Mouse (Mus musculus) A20 (cell line): ENCODE measurements around the gene Trip13.

Experiments used
- DNase-seq: peaks from one replicate; pipeline ENCODE4 v3.0.0-alpha.2; 2011; ENCODE audit warnings: low read depth, low spot score

The Trip13 gene

DNA sequence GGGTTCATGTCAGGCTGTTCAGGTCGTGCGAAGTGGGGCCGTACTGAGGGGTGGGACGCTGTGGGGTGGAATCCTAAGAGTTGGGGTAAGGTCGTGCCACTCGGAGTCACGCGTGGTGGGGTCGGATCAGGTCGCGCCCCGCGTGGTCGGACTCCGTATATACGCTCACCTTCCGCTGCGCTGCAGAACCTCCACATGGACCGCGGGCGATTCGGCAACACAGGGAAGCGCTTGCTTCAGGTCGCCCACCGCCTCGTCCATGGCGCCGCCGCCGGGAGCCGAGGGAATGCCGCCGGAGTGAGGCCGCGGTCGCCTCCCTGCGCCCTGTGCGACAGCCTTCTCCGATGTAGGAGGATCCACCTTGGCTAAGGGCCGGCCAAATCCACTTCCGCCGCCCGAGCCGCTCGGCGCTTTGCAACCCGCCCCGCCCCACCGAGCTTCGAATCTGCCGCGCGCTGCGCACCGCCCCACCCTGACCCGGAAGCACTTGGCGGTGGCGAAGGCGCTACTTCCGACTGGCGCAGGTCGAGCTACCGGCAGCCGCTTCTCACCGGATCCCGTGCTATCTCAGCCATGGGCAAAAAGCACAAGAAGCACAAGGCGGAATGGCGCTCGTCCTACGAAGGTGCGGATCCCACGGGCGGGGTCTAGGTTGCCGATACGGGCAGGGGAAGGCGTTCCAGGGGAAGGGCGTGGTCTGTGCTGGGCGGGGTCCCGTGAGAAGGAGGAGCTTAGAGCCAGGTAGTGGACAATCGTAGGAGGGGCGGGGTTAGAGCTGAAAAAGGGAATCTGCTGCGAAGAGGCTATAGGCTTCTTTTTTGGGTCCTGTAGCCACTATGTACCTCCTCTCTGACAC lies at the start of gene Trip13, which contains the start of gene Brd9:
TSS of gene Trip13 (minus strand) at position 464 of the 856 bp plus-strand sequence.
TSS of gene Brd9 (plus strand) at position 491 of the 856 bp plus-strand sequence.
- peak; percentile 98 for DNase-seq

GRCm38 (mm10) chr13:73976935-73977334 lies 39.4 kb upstream of the Trip13 start:
- no peak for DNase-seq

GRCm38 (mm10) chr13:73974523-73974922 lies 36.9 kb upstream of the Trip13 start:
- no peak for DNase-seq

- peak; percentile 59 for DNase-seq
Observed at GRCm38 (mm10) chr13:73970545-73971448, 33.2 kb upstream of the Trip13 start.

- DNase-seq = no peak
Observed at GRCm38 (mm10) chr13:73963551-73963950, 26.0 kb upstream of the Trip13 start, which contains the start of gene Zdhhc11. TSS of gene Zdhhc11 (plus strand) at chr13:73963851.

DNA sequence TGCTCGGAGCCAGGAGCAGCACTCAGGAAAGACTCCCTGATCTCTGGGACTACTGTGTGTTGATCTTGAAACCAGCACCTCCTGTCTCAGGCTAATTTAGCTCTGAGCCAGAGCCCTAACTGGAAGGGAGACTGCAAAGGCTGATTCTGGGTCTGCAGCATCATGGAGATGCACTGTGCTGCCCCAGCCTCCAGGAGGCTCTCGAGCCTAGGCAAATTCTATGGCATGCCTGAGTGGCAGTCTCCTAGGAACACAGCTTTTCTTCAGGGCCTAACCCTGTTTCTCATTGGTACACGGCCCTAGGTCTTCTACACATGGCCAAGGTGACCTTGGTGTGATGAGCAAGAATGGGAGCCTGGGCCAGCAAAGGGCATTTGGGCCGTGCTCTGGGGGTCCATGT lies 23.6 kb upstream of the Trip13 start:
- no peak for DNase-seq

DNA sequence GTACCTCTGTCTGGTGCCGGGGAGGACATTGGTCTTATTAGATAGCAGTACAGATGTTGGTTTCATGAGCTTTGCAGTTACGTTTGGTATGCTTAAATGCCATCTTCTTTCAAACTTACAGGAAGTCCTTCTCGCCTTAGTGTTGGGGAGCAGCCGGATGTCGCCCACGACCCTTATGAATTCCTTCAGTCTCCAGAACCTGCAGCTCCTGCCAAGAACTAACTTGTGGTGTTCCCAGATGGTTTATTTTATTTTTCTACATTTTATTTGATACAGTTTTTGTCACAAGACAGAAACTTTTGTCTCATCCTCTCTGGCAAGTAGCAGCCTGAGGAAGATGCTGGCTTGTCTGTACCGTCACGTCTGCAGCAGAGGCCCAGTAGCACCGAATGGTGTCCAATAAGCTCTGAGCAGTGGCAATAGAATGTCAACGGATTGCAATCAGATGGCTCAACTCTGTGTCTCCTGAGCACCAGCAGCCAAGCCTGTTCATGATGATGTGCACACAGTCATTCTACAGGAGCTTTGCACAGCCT lies 22.6 kb upstream of the Trip13 start:
- DNase-seq = no peak

DNA sequence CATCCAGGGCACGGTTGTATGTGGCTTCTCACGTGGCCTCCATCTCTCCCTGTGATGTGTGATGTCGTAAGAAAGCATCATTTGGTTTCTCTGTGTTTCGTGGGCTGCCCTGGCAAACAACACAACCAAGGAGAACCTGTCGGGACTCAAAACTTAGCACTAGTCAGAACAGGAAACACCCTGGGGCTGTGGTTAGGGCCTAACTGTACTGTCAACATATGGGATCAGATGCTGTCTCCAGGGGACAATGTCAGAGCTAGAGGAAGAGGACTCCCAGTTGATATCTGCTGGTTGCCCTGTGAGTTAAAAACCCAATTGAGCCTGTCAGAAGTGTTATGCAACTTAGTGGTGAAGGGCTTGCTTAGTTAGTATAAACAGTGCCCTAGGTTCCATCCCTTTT lies 17.9 kb upstream of the Trip13 start:
- no peak for DNase-seq

- no peak for DNase-seq
Observed at GRCm38 (mm10) chr13:73954666-73955065, 17.1 kb upstream of the Trip13 start.

DNA sequence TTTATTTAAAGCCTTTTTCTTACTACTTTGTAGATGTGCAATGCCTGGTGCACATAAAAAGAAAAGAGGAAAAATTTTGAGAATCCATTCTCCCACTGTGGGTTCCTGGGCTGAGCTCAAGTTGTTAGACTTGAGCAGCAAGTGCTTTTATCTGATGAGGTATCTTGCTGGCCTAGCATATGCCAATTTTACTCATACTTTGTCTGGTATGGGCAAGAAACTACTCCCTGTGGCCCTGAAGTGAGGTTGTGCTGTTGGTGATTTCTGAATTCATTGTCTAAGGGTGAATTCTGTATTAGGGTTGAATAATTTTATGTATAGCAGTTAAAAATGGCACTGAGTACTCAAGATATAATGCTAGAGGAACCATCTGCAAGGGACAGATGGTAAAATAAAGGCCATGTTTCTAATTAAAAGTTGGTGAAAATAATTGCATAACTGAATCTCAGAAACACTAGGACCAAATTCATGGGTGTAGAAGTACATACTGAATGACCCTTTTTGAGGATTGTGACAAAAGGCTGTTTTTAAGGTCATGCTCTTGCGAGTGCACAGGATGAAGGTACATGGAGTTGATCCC lies 16.1 kb upstream of the Trip13 start:
- DNase-seq = no peak

GRCm38 (mm10) chr13:73944606-73945005 lies 7.0 kb upstream of the Trip13 start:
- no peak for DNase-seq

- DNase-seq = peak; percentile 21
Observed at GRCm38 (mm10) chr13:73939101-73939500, 1.5 kb upstream of the Trip13 start.

- DNase-seq = no peak
Observed at GRCm38 (mm10) chr13:73938177-73938560, 585 bp upstream of the Trip13 start.

- no peak for DNase-seq
Observed at GRCm38 (mm10) chr13:73936938-73937320, 655 bp downstream of the Trip13 start.

DNA sequence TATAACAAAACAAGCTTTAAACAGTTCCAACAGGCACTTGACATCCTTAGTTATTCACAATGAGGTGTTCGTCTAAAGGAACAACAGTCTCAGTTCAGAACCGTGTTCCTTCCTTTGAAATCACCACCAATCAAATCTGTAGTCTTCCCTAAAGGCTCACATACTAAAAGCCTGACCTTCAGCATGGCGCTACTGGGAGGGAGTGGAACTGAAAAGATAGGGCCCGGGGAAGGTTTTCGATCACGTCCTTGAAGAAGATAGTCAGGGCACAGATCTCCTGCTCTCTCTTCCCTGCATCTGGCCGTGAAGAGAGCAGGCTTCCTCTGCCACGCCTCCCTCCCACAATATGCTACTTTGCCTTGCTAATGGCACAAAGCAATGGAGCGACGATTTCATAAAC lies 5.4 kb downstream of the Trip13 start:
- no peak for DNase-seq

DNA sequence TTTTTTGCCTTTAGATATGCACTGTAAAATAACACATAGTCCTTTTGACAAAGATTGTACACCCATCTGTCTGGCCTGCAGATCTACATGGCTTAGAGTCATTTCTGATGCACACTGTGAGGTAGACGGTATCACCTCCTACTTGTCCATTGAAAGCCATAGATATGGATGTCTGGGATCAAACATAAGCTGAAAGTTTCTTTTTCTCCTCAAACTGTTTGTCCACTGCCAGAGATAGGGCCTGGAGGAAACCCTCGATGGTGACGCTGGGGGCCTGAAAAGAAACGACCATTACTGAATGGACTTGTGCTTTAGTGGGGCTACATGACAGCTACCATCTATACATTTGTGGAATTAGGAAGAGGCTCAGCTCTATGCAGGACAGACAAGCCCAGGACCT lies 24.5 kb downstream of the Trip13 start:
- DNase-seq = no peak

DNA sequence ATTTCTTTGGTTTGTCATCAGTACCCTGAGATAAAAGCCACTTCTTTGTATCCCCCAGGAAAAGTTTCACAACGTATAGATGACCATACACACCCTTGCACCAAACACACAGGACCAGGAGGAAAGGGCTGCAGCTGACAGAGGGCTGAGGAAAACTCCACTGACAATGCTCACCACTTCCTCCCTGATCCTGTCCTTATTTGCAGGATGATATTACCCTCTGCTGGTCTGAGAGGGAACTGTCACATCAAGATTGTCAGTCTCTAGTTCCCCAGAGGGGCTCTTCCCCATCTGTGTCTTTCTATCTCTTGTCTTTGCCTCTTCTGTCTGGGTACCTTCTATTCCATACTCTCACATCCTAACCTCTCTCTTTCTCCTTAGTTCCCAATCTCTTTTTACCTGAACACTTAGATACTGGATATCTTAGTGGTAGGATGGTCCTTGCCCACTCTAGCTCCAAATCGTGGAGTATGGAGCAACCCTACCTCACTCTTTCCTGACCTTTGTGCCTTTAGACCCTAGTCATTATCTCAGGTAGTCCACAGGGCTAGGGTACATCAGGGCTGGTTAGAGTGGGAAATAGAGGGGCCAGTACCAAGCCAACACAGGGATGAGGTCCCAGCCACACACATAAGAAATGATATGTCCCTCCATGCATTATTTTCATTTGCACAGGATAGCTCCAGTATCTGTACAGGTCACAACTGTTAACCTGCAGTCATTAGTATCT lies 29.7 kb downstream of the Trip13 start:
- peak; percentile 57 for DNase-seq

DNA sequence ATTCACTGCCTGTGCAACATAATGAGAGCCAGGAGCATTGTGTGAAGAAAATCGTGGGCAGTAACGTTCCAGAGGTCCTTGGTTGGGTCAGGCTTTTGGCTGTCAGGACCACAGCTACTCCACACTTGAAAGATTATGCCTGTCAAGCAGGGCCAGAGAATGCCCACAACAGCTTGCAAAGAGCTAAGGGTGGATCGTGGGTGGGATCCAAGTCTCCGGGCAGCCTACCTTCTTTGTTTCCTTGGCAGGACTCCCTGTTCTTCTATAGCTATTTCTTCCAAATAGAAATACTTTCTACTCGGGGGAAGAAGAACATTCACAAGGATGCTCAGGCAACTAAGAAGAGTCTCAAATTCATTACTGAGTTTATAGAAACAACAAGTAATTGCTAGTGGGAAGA lies 30.4 kb downstream of the Trip13 start:
- no peak for DNase-seq

- no peak for DNase-seq
Observed at GRCm38 (mm10) chr13:73897561-73897960, 40.0 kb downstream of the Trip13 start.

DNA sequence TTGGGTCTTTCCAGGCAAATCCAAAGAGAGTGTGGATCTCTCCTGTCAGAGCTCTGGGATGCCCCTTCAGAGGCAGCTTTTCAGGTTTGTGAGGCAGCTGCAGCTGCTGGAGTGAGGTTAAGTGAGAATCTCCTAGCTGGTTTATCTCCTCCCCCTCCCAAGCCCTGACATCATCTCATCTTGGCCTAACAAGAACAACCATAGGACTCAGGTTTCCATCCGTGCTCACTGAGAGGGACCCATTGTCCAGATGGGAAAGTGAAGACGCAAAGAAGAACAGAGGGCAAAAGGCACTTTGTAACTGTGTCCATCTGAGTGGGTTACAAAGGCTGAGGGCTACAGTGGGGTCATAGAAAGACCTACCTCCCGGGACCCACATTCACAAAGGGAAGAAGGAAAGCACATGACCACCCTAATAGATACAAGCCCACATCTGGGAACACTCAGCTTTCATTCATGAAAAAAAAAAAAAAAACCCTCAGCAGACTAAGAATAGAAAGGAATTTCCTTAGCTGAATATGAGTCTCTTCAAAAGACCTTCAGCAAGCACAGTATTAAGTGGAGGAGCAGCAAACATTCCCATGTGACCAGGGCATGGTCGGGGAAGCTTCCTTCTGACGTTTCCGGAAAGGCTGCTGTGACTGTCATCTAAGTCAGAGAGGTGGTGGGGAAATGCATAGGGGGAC lies 44.9 kb downstream of the Trip13 start:
- no peak for DNase-seq
